Mouse (Mus musculus) right cerebral cortex, adult 2 months (tissue): ENCODE data around the gene Alk.

Experiments used
- DNase-seq, 2 experiments: peaks; one replicate each; pipeline ENCODE4 v3.0.0; 2021 to 2022; ENCODE audit warnings: low spot score in 2 of 2

Gene Alk

DNA sequence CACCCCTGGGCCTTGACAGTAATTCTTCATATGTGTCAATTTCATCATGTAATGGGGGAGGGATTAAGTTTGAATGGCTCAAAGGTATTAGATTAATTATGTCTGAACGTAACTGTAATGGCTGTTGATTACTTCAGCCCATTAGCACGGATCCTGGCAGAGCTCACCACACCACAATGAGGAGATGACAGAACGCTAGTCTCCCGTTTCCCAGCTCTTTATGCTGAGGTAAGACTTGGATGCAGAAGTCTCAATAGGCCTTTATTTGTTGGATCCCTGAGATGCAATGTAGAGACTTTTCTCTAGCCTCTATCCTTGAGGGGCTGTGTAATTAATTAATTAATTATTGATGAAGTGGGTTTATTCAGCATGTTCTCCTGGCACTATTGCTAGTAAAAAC is 627.8 kb downstream of the Alk start:
- no peak for DNase-seq

DNA sequence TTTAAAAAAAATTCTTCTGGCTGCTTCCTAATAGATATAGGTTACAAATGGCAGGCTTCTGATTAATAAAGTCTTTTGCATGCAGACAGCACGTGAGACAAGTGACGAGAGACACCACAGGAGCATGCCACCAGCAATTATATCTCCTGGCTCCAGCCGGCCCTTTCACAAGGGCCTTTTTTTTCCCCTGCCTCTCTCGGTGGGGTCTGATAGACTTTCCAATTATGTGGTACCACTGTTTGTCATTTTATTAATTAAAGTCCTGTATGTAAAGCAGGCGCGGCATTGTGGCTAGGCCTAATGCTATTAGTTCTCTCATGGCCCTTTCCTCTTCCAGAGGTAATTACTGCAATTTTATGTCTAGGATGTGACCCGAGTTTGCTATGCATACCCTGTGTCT is 630.7 kb downstream of the Alk start:
- DNase-seq: no peak

DNA sequence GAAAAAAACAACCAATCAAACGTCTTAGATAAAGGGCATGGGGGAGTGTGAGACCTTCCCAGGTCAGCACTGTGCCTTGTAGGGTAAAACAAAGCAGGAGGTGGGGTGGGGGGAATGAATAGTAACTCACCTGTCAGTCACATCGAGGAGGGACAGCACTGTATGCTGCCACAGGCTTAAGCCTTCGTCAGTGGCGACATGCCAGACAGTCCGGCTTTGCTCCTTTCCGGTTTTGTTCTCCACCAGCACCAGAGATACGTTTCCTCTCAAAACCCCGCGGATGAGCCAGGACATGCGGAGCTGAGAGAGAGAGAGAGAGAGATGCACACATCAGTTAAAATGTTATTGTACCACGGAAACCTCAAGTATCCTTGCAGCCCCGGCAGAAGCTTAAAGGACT is 637.1 kb downstream of the Alk start:
- no peak for DNase-seq

DNA sequence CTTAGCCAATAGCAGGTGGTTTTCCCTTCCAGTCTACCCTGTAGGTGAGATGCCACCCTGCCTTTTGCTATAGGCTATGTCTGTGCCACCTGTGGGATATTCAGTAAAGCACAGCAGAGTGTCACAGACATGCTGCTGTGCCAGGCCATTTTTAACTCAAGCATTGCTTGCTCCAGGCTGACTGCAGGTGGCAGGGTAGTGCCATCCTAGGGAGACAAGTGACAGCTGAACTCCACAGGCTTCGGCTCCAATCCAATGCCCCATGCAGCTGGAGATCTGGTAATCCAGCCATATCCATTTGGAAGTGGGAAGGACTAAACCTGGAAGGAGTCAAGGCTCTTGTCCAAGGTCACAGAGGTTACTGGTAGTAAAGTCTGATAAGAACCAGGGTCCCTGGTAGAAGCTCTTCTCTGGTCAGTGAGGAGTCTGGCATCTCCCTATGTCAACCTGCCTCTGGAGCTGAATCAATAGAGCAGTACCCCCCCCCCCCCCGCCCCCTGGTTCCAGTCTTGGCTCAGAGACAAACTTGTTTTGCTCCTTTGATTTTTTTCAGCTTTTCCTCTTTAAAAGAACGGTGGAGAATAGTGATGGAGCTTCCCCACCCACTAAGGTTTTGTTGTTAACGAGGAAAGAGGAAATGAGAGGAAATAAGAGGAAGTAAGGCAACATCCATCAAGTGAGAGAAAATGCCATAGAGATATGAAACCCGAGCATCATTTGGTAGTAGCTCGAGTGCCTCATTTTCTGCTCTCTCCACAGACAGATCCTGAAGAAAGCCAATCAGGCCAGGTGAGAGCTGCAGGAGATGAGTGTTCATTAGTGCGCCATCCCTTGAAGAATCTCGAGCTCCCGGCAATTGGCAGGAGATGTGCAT is 638.5 kb downstream of the Alk start:
- DNase-seq: peak; percentile 63 to 69

DNA sequence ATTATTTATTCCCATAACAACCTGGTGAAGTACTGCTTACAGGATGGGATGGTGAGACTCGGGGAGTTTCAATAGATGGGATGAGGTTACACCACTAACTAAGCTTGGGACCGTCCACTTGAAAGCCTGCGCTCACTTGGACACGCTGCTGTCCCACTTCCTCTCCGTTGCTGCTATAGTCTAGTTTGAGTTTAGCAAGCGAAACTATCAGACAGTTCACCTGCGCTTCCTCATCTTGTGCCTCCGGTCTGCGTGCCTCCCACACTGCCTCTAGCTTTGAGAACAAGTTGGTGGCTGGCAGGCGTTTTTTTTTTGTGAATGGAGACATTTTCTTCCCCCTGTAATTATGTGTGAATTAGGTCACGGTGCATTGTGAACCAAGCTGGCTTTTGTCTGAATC is 639.8 kb downstream of the Alk start:
- DNase-seq: no peak

DNA sequence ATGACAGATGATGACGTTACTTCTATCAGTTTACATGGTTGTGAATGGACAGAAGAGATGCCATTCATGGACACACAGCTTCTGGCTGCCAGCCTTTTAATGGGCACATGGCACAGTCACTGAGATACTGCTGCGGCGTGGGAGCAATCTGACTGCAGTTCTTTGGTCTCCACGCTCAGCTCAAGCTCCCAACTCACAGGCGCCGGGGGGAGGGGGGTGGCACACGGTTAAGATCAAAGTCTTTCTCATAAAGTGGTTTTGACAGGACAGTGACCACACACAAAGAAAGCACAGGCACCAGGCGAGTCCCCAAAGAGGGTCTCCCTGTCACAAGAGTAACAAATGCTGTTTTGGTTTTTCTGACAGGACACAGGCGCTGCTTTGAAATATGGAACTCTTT is 641.7 kb downstream of the Alk start:
- DNase-seq: peak; percentile 25 to 38

DNA sequence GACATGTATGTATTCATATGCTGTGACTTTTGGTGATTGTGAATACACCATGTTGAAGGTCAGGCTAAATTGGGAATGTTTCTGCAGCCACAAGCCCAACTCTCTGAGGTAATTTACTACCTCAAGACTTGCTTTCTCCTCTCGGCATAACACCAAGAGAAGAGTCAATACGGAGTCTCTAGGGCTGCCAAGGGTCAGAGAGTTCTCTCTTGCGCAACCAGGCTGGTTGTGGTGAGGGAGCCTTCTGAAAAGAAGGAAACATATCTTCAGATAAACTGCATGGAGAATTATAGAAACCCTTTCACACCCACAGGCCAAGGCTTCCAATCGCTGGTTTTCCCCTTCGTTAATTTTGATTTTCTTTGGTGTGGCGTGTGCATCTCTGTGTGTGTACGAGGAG is 649.4 kb downstream of the Alk start:
- DNase-seq: no peak

DNA sequence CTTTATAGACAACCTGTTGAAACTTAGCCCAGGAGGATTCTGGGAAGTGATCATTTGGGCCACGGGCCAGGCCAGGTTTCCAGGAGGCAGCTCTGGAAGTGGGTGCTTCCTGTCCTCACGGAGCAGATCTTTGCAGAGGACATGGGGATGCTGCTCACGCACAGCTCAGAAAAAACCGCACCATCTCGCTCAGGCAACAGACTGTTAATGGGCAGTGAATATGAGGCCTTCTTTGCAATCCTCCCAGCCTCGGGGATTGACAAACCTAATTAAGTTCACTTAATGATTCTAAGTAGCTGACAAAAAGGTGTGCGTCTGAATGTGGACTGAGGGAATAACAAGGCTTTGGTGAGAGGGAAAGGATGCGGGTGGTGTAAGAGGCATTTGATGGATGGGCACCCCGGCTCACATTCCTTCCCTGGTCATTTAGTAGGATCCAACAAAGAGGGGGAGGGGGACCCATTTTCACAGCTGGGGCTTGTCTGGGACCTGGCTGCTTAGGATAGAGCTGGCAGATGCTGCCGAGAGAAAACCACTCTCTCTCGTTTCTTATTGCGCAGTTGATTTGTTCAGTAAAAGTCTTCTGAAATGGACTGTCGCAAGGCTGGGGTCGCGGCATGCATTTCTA is 650.1 kb downstream of the Alk start:
- no peak for DNase-seq

DNA sequence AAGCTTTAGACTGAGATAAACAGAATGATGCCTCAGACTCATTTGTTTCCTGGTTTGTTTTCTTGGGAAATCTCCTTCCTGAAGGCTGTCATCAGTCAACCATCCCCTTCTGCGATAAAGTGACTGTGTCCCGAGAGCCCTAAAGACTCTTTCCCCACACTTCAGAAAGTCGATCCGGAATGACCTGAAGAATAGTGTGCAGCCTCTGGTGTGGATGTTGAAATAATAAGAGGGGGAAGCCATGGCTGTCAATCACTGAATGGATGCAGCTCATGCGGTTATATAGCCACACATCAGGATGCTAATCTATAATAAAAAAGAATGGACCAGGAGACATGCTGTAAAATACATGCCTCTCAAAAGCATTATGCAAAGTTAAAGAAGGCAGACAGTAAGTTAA is 653.5 kb downstream of the Alk start:
- DNase-seq: no peak

DNA sequence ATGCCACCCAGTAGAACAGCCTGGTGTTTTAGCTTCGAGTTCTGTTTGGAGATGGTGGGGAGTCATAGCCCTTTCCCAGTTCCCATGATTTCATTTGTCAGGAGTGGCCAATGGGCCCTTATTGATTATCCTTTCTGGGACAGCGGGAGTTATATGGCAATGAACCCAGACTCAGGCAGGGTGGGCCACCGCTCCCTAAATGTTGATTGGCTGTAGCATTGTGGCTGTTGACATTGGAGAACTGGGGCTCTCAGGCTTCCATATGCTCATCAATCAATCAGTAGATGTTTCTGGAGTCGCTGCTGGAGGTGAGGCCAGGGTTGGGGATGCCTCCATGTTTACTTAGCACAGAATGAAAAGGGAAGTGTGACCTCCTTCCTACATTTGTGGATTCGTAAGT is 655.7 kb downstream of the Alk start:
- no peak for DNase-seq

DNA sequence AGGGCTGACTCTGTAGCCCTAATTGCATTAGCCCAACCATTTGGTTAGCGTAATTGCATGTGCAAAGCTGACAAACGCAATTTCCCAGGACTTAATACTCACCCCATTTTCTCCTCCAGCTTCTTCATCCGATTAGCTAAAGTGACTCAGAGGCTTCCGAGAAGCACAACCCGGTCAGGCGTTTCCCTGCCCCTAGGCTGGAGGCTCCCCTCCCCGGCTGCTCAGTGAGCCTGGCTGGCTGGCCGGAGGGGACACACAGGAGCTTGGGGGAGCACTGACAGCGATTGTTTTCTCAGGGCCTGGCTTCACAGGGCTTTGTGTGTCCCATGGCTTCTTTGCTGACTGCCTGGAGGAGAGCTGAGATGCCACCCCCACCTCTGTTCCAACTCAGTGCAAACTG is 657.0 kb downstream of the Alk start:
- no peak for DNase-seq

DNA sequence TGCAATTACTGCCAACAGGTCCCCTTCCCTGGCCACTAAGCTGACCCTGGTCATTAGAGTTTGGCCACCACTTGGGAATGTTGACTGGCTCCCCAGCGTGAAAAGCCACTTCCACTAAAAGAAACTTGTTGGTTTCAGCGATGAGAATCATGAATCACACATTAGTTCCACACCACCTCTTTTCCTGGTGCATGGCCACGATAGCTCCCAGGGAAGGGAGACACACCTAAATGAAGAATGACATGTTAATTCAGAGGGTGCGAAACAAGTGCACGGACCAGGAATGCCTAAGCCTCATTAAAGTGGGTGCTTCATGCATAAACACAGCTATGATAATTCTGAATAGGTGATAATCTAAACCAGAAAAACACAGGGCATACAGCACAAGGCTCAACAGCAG is 660.4 kb downstream of the Alk start:
- no peak for DNase-seq

DNA sequence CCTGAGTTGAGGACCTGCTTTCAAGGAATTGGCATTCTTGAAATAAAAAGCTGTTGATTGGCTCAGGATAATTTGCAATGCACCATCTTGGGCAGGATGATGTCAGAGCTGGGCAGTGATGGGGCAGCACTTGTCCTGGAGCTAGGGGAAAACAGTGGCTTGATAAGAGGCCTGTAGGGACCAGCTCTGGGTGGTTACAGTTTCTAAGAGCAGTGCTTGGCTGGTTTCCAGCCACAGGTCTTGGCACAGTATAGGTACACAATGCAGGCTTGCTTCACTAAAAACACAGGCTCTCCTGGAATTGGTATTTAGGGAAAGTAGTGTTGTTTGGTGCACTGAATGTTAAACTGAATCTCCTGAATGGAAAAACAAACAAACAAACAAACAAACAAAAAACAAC is 662.4 kb downstream of the Alk start:
- no peak for DNase-seq

DNA sequence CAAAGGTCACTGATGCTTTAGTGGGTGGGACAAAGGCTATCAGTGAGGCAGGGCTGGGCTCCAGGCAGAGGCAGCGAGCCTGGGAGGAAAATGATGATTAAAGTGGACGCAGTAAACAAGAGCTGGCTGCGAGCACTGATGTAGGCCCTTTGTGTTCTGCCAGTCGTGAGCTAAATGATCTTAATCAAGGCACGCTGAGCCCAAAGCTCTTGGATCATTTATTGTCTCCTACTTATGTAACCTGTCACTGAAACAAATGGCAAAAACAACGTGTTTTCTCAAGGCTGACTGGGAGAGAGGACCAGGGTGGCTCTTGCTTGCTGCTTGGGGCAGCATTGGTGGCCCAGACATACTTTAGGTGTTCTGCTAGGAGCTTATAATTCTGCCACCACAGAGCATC is 663.0 kb downstream of the Alk start:
- DNase-seq: no peak

DNA sequence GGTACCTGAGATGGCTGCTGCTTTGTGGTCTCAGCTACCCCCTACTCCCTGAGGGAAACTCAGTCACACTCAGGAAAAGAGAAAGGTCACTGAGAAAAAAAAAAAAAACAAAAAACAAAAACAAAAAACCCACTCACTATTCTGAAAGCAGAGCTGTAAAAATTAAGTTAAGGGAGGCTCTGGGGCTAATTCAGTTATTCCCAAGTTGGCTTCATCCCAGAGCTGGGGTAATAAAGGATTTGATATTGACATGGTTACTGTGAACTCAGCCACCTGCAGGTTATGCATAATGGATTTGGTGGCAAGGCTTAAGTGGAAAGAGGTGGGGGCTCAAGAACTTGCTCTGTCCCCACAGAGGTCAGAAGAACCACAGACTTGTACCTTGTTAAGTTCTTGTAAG is 667.7 kb downstream of the Alk start:
- DNase-seq: no peak

DNA sequence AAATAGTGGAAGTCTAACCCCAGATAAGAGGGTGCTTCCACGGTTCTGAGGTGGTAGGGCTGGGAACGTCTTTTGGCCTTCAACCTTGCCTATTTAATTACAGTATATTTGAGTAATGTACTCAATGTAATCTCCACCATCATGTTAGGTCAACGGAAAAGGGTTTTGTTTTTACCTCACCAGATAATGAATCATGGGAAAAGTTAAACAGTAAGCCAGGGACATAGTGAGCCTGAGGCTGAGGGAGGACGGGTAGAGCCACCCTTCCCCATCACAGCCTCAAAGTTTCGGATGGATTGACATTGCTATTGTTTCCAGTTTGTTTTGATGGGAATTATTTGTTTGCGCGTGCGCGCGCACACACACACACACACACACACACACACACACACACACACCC is 668.6 kb downstream of the Alk start:
- no peak for DNase-seq

DNA sequence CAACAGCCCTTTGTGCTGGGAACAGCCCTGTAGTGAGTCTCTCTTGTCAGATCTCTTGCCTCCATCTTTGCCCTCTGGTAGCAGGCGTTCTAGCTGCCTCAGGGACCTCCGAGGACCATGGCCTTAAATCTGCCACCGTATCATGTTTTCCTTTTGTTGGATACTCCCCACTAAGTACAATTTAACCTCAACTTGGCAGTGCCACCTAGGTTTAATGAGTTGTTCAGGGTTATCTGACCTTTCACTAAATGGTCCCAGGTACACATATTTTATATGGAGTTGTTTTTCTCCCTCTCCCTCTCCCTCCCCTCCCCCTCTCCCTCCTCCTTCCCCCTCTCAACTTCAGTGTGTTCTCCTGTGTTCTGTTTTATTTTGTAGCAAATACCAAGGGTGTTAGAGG is 669.1 kb downstream of the Alk start:
- no peak for DNase-seq

DNA sequence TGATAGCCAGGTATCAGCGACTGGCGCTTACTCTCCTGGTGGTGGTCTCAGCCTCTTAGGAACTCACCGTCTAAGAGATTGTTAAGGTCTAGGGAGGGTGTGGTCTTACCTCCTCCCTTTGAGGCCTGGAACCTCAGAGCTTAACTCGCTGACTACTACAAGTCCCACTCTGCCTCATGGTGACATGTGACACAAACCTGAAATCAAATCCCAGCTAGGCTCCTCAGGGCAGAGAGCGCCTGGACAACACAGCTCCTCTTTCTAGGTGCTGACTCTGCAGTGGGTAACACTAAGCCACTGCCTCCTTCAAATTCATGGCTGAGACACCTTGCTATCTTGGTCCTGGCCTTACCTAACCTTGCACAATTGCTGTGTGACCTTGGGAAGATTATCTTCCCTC is 689.5 kb downstream of the Alk start:
- no peak for DNase-seq

DNA sequence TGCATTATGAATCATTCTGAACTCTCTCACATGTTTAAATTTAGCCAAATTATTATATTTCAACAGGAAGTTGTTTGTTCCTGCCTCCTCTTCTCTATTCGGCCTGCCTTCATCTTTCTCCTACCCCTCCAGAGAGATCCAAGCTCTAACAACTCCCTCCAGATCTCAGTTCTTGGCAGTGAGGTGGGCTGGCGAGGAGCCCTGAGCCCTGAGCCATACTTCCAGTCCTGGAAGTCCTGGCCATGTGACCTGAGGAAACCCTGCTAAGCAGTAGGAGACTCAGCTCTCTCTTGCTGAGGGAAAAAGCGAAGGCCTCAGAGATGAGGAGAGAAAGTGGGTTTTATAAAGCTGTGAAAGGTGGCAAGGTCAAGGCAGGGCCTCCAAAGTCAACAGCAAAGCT is 689.9 kb downstream of the Alk start:
- peak; percentile 21 to 44 for DNase-seq

DNA sequence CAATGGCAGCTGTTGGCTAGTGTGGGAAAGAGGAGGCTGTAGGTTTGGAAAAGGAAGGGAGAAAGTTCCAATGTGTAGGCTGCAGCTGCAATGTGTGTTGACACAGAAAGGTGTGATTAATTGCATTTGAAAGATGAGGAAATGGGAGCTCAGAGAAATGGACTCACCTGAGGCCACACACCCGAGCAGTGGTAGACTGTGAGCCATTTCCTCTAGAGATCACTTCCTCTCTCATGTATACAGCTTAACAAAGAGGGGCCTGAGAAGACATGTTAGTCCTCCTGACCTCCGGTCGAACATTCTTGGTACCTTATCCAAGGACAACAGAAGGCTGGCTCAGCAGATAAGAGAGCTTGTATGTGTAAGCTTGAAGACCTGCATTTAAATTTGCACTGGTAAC is 691.2 kb downstream of the Alk start:
- no peak for DNase-seq

DNA sequence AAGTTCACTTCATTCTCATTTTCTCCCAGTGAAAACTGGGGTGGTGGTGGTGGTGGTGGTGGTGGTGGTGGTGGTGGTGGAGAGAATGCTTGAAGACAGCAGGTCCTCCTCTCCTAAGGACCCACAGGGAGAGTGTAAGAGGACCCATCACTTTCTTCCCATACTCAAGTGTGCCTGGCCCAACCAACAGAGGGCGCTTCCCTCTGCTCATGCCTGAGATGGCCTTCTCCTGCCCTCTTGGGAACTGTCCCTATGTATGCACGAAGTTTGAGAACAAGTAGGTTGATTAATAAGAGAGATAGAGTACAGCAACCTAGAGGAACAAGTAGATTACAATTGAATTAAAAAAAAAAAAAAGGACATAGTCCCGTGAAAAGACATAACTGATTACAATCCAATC is 695.3 kb downstream of the Alk start:
- peak in 1 of 2 experiments; percentile 16 for DNase-seq

DNA sequence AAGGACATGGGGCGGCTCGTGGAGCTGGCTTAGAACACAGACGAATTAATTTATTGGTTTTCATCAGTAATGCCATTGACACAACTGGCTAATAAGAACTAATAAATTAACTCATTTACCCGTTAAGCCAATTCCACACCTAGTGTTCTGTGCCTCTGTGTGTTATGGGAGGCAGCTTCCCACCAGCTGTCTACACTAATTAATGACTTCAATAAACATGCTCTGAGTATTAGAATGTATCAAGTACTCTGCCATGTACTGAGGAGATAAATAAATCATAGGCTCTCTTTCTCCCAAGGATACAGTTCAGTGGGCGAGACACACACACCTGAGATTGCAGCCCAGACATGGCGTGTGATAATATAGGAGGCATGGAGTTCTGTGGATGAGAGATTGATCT is 723.1 kb downstream of the Alk start:
- no peak for DNase-seq

DNA sequence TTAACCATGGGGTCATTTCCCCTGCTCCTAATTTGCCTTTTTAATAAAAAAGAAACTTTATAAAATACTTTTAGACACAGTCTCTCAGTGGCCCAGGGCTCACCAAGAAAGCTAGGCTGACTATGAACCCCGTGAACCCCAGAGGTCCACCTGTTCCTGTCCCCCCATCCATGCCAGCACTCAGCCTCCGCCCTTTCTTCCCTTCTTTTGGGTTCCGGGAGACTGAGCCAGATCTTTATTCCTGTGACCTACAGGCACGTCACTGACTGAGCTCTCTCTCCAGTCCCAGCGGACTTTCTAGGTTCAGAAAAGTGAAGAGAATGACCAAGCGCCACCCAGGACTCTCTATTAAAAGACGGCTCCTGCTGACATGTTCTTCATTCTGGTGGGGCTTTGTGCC is 728.9 kb downstream of the Alk start:
- no peak for DNase-seq

DNA sequence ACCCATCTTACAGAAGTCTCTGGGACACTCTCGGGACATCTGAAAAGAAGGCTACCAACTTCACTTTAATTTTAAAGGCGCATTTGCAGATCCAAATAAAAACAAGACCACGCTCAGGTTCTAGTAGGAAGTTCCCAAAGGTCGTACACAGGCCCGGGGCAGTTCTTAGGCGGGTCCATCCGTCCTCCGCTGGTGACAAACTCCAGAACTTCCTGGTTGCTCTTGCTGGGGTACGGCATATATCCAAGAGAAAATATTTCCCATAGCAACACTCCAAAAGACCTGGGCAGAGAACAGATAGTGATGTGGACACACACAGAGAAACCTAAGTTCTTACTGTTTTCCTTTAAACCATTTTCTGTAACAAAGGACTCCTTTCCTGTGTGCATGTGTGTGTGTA is 729.6 kb downstream of the Alk start:
- no peak for DNase-seq
